Mouse (Mus musculus) lung, adult 2 months (tissue): ENCODE data around the gene Myo10.

Source experiments
- CTCF ChIP-seq: fragments of 200-500 bp; IDR thresholded peaks from 2 replicates; pipeline ENCODE4 v1.5.1; 2011; ENCODE audit warnings: mild to moderate bottlenecking, low read length, control low read depth; ENCODE audit not compliant: insufficient read depth
- POLR2A ChIP-seq: fragments of 200-500 bp; IDR thresholded peaks from 2 replicates; pipeline ENCODE4 v1.6.1; 2011; ENCODE audit warnings: low read depth, mild to moderate bottlenecking, control low read depth, low read length, borderline replicate concordance; ENCODE audit errors: extremely low read depth

- no peak for TF ChIP-seq POLR2A
- no peak for TF ChIP-seq CTCF
These were observed 206.1 kb downstream of the Myo10 start for GRCm38 (mm10) chr15:25828464-25828863.
